Mouse (Mus musculus): Measurements from ENCODE around the gene Tal1.
A peak's percentile ranks its signal among the peaks of the same experiment; 100 is the strongest.

Tal1 gene

GRCm38 (mm10) chr4:115056371-115056920 is at the start of gene Tal1:
Gene Tal1 (plus strand): TSS chr4:115056426.
- peak; percentile 86 for DNase-seq (ENCODE audit: low read depth)

- no peak for DNase-seq (ENCODE audit: low read depth)
These were observed 42.0 kb upstream of the Tal1 start for GRCm38 (mm10) chr4:115014276-115014675.

- no peak for DNase-seq (ENCODE audit: low read depth)
These were observed 36.2 kb upstream of the Tal1 start for GRCm38 (mm10) chr4:115019997-115020396.

GRCm38 (mm10) chr4:115035043-115035442 is 21.2 kb upstream of the Tal1 start:
- peak; percentile 89 for DNase-seq (ENCODE audit: low read depth)

DNA sequence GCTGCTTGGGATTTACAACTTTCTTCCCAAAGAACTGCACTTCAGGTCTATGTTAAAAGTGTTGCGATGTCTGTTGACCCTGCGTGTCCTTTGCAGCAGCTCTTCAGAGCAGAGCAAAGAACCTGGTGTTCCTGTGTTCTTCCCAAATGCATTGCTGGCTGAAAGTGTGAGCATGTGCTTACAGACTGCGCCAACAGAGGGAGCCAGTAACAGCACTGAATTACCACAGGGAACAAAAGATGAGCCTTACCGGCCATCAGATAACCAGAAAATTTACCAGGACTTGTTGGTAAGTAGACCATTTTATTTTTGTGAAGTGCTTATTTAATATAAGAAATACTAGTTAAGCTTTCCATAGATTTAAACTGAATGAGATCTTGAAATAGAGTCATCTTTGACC is 18.0 kb upstream of the Tal1 start:
- DNase-seq (ENCODE audit: low read depth): peak; percentile 79

DNA sequence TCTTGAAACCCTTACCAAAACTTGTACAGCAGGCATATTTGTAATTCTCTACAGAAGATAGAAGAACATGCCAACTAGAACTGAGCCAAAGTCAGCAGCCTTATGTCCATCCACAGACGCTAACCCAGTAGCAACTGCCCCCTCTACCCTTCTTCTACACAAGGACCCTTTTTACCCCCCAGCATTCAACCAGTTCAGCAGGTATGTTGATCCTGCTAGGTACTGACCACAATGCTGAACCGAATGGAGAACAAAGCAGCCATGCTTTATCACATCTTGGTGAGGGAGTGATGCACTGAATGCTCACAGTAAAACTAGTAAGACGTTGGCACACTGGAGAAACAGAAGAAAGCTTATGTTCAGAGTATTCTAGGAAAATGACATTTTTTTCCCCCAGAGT is 10.6 kb upstream of the Tal1 start:
- DNase-seq (ENCODE audit: low read depth): no peak

DNA sequence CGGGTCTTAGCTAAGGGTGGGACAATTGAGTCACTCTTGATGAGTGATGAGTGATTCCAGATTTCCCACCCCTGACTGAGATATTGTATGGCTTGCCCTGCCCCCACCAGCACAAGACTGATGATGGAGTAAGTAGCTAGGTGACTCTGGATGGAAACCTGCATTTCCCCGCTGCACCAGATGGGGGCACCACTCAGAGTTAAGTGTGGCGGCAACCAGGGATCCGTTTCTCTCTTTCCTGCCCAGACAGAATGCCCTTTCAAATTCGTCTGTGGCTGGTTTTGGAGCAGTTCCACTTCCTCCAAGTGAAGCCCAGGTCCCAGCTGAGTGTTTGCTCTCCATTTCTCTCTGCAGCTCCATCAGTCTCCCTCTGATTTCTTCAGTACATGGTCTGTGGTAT is 8.5 kb upstream of the Tal1 start:
- DNase-seq (ENCODE audit: low read depth): peak; percentile 89

GRCm38 (mm10) chr4:115048190-115048589 is 8.0 kb upstream of the Tal1 start:
- peak; percentile 20 for DNase-seq (ENCODE audit: low read depth)

GRCm38 (mm10) chr4:115051245-115051644 is 5.0 kb upstream of the Tal1 start:
- DNase-seq (ENCODE audit: low read depth): no peak

GRCm38 (mm10) chr4:115052343-115053005 is 3.8 kb upstream of the Tal1 start:
- peak; percentile 86 for DNase-seq (ENCODE audit: low read depth)

- DNase-seq (ENCODE audit: low read depth): no peak
These were observed 1.2 kb upstream of the Tal1 start for GRCm38 (mm10) chr4:115055044-115055443.

GRCm38 (mm10) chr4:115055691-115056090 is 535 bp upstream of the Tal1 start:
- no peak for DNase-seq (ENCODE audit: low read depth)

GRCm38 (mm10) chr4:115056921-115057673 is 871 bp downstream of the Tal1 start:
- peak; percentile 91 for DNase-seq (ENCODE audit: low read depth)

DNA sequence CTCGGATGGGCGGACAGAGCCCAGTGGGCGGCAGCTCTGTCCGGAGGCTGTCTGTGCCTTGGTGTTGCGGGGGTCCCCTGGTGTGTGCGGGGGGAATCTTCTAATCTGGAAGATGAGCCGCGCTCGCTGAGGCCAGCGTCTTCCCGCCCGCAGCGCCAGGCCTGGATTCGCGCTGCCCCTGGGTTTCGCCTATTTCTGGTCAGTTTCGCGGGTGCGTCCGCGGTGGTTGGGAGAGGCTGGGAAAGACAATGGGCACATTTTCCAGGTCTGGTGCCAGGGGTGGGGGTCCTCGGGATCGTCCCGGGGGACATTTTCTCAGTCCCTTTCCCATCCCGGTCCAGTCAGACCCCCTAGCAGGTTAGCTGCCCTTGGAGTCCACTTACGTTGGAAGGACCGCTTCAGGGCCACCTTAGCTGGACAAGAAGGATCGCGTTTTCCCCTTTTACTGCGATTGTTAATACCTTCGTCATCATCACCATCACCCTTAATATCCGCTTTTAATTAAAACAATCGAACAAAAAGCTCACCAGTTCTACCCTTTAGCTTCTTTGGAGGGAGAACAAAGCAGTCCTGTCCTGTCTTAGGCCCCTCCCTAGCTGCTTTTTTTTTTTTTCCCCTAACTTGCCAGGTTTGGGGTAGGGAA is 1.6 kb downstream of the Tal1 start:
- peak; percentile 76 for DNase-seq (ENCODE audit: low read depth)

DNA sequence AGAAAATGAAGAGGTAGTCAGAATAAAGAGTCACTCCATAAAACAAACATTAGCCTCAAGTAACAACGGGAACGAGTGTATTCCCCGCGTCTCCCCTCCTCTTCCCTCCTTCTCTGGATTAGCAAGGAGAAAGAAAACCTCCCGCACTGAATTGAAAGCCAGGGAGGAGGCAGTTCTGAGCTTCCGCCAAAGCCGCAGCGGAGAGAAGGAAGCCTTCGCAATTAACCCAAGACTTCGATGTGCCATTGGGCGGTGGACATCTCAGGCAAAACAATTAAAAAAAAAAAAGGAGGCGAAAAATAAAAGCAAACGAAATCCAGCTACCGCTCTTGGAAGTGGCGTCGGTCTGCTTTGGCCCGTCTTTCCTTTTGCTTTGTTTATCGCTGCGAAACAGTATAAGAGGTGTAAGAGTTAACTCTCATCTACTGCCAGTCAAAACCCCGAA is 2.1 kb downstream of the Tal1 start:
- peak; percentile 72 for DNase-seq (ENCODE audit: low read depth)

- peak; percentile 75 for DNase-seq (ENCODE audit: low read depth)
These were observed 2.8 kb downstream of the Tal1 start for GRCm38 (mm10) chr4:115058871-115059590.

DNA sequence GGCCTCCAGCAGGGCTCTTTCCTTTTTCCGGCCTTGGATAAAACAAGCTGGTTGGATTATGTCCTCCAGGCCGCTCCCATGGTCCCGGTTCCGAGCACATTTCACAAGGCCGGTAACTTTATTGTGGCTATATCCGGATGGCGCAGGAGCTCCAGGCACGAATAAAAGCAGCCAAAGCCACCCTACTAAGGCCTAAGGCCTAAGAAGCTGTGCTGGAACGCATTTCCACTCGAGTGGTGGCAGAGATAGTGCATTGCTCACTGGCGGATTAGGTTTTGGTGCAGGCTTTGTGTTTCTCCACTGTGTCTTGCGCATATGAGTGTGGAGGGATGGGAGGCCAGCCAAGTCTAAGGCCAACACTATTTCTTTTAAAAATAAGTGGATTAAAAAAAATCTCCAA is 3.6 kb downstream of the Tal1 start:
- peak; percentile 71 for DNase-seq (ENCODE audit: low read depth)

DNA sequence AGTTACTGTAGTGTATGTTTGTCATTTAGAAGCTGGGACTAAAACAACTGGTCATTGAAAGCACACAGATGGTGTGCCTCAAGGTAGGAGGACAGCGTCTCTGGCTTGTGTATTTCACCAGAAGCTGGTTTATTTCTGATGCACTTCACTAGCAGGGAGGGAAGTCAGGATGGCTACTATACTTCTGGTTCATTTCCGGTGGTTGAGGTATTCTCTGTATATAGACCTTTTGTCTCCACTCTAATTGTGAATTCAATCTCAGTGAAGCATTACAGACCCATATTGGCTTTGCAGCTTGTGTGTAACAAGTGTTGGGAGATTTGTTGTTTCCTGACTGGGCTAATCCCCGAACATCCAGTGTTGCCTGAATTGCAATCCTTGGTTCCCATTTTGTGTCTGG is 4.5 kb downstream of the Tal1 start:
- DNase-seq (ENCODE audit: low read depth): peak; percentile 40

DNA sequence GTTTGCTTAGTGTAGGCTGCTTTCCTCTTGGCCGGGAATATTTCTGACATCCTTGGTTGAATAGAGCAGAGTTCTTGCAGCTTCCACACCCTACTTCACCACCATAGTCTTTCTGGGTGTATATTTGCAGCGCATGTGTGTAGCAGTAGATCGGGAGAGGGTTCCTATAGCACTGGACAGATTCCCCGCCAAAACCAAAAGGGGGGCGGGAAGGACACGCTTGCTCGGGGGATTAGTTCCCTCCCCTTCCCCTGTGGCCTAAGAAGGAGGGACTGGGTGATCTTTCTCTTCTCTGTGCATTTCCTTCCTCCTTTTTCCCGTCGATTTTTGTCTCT is 6.3 kb downstream of the Tal1 start:
- DNase-seq (ENCODE audit: low read depth): peak; percentile 92

DNA sequence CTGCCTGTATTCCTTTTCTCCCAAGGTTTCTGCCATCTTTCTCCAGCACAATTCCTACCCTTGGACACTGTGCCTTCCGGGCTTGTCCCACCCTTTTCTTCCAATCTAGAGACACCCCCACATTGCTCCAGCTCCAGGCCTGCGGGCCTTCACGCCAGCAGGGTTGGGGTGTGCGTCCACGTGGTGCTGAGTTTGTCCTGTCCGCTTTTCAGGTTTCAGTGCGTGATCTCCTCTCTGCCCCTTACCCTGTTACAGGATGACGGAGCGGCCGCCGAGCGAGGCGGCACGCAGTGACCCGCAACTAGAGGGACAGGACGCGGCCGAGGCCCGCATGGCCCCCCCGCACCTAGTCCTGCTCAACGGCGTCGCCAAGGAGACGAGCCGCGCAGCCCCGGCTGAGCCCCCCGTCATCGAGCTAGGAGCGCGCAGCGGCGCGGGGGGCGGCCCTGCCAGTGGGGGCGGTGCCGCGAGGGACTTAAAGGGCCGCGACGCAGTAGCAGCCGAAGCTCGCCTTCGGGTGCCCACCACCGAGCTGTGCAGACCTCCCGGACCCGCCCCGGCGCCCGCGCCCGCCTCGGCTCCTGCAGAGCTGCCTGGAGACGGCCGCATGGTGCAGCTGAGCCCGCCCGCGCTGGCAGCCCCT is 6.8 kb downstream of the Tal1 start:
- DNase-seq (ENCODE audit: low read depth): peak; percentile 78

DNA sequence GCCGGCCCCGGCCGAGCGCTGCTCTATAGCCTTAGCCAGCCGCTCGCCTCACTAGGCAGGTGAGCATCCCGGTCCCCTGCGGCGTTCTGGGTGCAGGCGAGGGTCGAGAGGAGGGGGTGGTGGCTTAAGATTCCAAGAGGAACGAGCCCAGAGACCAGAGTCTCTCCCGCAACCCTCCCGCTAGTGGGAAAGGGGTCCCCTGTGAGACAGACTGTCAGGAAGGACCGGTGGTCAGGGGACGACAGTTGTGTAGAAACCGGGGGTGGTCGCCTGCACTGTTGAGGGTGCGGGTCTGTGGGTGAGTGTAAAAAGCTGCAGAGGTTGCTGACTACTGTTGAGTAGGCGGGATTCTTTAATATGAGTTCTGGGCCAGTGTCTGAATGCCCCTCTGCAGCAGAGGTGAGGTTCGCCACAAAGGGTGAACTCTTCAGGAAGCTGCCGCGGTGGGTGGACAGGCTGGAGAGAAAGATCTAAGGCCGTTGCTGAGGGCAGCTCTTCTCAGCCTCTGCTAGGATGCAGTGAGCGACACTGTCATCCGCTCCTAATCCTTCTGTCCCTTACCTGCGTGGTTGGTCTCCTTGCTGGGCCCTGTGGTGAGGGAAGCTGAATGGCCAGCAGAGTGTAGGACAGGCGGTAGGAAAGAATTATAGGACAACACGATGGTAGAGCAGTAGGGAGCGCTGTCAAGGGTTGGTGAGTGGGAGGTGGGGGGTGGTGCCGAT is 7.5 kb downstream of the Tal1 start:
- DNase-seq (ENCODE audit: low read depth): peak; percentile 74
